In genomic region chr11:13485971-13486370, GRCm38 (mm10) we compare ENCODE assay signal across 21 mouse cellular contexts.
DNase-seq lines count a peak whose midpoint lies in the region; ATAC-seq and TF ChIP-seq lines count a peak whose summit lies in the region.
"Had no signal": no experiment of that assay in that cellular context is flagged by ENCODE, and none has a peak within 500 bp of the region (broad histone marks: within the 10 kb centered on the region; RNA-seq: fewer than 3 reads in every experiment).

No protein-coding gene starts in this region.

- no peak overlapping the region for H3K27ac ChIP-seq in stomach, postnatal 0 days (replicated peaks)
- H3K27ac ChIP-seq in hindbrain, embryonic 11.5 days (ENCODE audit: low read depth, low read length) = no peak overlapping the region
- H3K27ac ChIP-seq: embryonic facial prominence, embryonic 13.5 days; forebrain, embryonic 13.5 days; hindbrain, embryonic 13.5 days had no signal

- 83% methylated on average over 2 of the region's 2 CpGs for WGBS in stomach, postnatal 0 days
- 87% methylated on average over 2 of the region's 2 CpGs for WGBS in hindbrain, embryonic 11.5 days

- peak; percentile 44 for DNase-seq in layer of hippocampus, adult 11-12 months (ENCODE audit: low spot score)
- no peak for DNase-seq in layer of hippocampus, postnatal 25 days (ENCODE audit: extremely low spot score in 1 of 2, low spot score in 1 of 2)
- DNase-seq in layer of hippocampus, adult 18-20 months (ENCODE audit: low spot score in 2 of 2) = peak; percentile 57 to 79
- peak; percentile 73 for DNase-seq in layer of hippocampus, adult 9-11 months
- no peak for DNase-seq in kidney, adult 9 months
- DNase-seq in stomach, postnatal 0 days (ENCODE audit: low spot score) = no peak
- no peak for DNase-seq in hindbrain, embryonic 11.5 days (ENCODE audit: low spot score)
- DNase-seq: adrenal gland, postnatal 14 days; cerebellum, adult 18-20 months; cerebellum, adult 9-11 months; cerebellum, postnatal 36 days; forebrain, postnatal 0 days; gastrocnemius, postnatal 36 days; heart, adult 11 months; heart, postnatal 10 days; heart, postnatal 4 days had no signal

- no peak overlapping the region for H3K4me2 ChIP-seq in stomach, postnatal 0 days (replicated peaks; ENCODE audit: low read depth)
- no peak overlapping the region for H3K4me2 ChIP-seq in hindbrain, embryonic 11.5 days (replicated peaks; ENCODE audit: low read depth, low read length)
- H3K4me2 ChIP-seq: embryonic facial prominence, embryonic 13.5 days; forebrain, embryonic 13.5 days; hindbrain, embryonic 13.5 days had no signal

- TF ChIP-seq CTCF in stomach, postnatal 0 days (IDR thresholded peaks at IDR 0.05; ENCODE audit: low read depth) = no peak

- H3K36me3 ChIP-seq in stomach, postnatal 0 days (ENCODE audit: control insufficient read depth, insufficient read depth, low read length) = no peaks in the 10 kb centered on the region
- no peaks in the 10 kb centered on the region for H3K36me3 ChIP-seq in hindbrain, embryonic 11.5 days (ENCODE audit: control insufficient read depth, insufficient read depth, low read length)
- H3K36me3 ChIP-seq: embryonic facial prominence, embryonic 13.5 days; hindbrain, embryonic 13.5 days had no signal

- H3K4me3 ChIP-seq in stomach, postnatal 0 days (ENCODE audit: low read depth, low read length) = no peak overlapping the region
- no peak overlapping the region for H3K4me3 ChIP-seq in hindbrain, embryonic 11.5 days (ENCODE audit: low read depth, low read length)
- H3K4me3 ChIP-seq: embryonic facial prominence, embryonic 13.5 days; forebrain, embryonic 13.5 days; hindbrain, embryonic 13.5 days had no signal

- TF ChIP-seq EP300 in stomach, postnatal 0 days (optimal IDR thresholded peaks at IDR 0.05) = no peak

- ATAC-seq in stomach, postnatal 0 days (ENCODE audit: low FRiP score, low TSS enrichment) = no peak
- no peak for ATAC-seq in hindbrain, embryonic 11.5 days (ENCODE audit: low FRiP score)
- ATAC-seq: activated CD4-positive, CD25-positive, alpha-beta regulatory T cell, adult 4 months; forebrain, embryonic 13.5 days; forebrain, postnatal 0 days; Patski had no signal

- no peaks in the 10 kb centered on the region for H3K27me3 ChIP-seq in stomach, postnatal 0 days (ENCODE audit: control insufficient read depth, insufficient read depth, low read length)
- no peaks in the 10 kb centered on the region for H3K27me3 ChIP-seq in hindbrain, embryonic 11.5 days (ENCODE audit: control insufficient read depth, insufficient read depth, low read length)
- H3K27me3 ChIP-seq: embryonic facial prominence, embryonic 13.5 days; forebrain, embryonic 13.5 days; hindbrain, embryonic 13.5 days; Patski had no signal

- no peak overlapping the region for H3K9ac ChIP-seq in stomach, postnatal 0 days (ENCODE audit: low read length)
- H3K9ac ChIP-seq in hindbrain, embryonic 11.5 days (ENCODE audit: low read depth, low read length) = no peak overlapping the region
- H3K9ac ChIP-seq: embryonic facial prominence, embryonic 13.5 days; forebrain, embryonic 13.5 days; forebrain, postnatal 0 days; hindbrain, embryonic 13.5 days had no signal

- no peaks in the 10 kb centered on the region for H3K9me3 ChIP-seq in stomach, postnatal 0 days (ENCODE audit: control insufficient read depth, low read length)
- no peaks in the 10 kb centered on the region for H3K9me3 ChIP-seq in hindbrain, embryonic 11.5 days (ENCODE audit: control insufficient read depth, low read length)
- H3K9me3 ChIP-seq: embryonic facial prominence, embryonic 13.5 days; forebrain, embryonic 13.5 days; hindbrain, embryonic 13.5 days had no signal

- no peaks in the 10 kb centered on the region for H3K4me1 ChIP-seq in stomach, postnatal 0 days (replicated peaks; ENCODE audit: control insufficient read depth, insufficient read depth)
- no peaks in the 10 kb centered on the region for H3K4me1 ChIP-seq in hindbrain, embryonic 11.5 days (replicated peaks; ENCODE audit: control insufficient read depth, insufficient read depth, low read length)
- H3K4me1 ChIP-seq: embryonic facial prominence, embryonic 13.5 days; forebrain, embryonic 13.5 days; hindbrain, embryonic 13.5 days had no signal

Comparison
In these comparisons a context has a peak if more than half of its experiments do, and no peak if none do; other contexts are left out.
1. DNase-seq: peak in layer of hippocampus, adult 11-12 months (single experiment), layer of hippocampus, adult 18-20 months (2 of 2) and layer of hippocampus, adult 9-11 months (single experiment); none in layer of hippocampus, postnatal 25 days (0 of 2), kidney, adult 9 months (single experiment), stomach, postnatal 0 days (single experiment) and hindbrain, embryonic 11.5 days (single experiment).